8 mouse cellular contexts compared by ENCODE assay signal in the genomic region with DNA sequence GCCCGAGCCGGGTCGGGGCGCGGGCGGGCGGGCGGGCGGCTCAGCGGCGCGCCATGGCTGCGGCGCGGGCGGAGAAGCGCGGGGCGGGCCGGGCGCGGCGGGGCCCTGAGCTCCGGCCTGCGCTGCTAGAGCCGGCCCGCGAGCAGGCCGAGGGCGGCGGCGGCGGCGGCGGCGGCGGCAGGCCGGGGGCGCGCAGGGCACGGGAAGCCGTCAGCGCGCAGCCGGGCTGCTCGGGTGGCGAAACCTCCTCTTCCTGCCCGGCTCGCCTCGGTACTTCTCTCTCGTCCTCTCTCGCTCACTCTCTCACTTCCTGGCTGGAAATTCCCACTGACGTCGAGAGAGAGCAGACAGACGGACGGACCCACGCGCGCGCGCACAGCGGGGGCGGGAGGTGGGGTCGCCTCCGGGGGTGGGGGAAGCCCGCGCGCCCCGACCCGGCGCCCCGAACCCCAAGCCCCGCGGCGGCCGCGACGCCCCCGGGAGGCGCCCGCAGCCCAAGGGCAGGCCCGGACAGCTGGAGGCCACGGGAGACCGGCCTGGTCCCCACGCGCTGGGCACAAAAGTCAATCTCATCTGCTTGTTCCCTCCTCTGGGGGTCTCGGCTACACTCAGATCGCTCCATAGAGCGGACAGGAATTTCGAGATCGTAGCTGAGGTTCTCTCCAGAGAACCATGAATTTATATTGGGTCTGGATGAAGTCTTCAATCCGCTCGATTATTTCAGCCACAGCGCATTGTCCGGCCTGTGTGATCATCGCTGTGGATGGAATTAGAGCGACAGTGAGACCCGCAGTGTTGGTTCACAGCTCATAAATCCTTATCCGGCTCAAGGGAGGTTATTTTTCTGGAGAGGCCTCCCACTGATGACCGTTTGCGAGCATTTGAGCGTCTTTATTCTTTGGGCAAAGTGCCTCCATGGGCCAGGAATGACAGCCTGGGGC. TPM values are rescaled to one million over a fixed set of nuclear protein-coding genes. Genes with fewer than 3 reads are reported as not detected.
DNase-seq lines count a peak whose midpoint lies in the region; ATAC-seq lines count a peak whose summit lies in the region.

TSS of gene Nfkb1 (minus strand) at position 357 of the 941 bp plus-strand sequence.

- peaks cover 25% of the 10 kb centered on the region for H3K4me1 ChIP-seq in erythroblast, embryonic 14.5 days (ENCODE audit: control insufficient read depth)
- peaks cover 52% of the 10 kb centered on the region for H3K4me1 ChIP-seq in heart, embryonic 13.5 days
- peaks cover 38% of the 10 kb centered on the region for H3K4me1 ChIP-seq in kidney, embryonic 16.5 days (ENCODE audit: insufficient read depth, low read length)
- peaks cover 57% of the 10 kb centered on the region for H3K4me1 ChIP-seq in liver, embryonic 13.5 days (replicated peaks)

- DNase-seq in B cell, adult 2 months, result peak; percentile 87
- DNase-seq in adrenal gland, postnatal 4 days (ENCODE audit: low spot score in 2 of 2), result peak; percentile 38
- no peak for DNase-seq in liver, embryonic 13.5 days
- DNase-seq in naive thymus-derived CD4-positive, alpha-beta T cell, adult 2 months (ENCODE audit: low read depth), result peak; percentile 88
- DNase-seq in splenic B cell, adult 2 months (ENCODE audit: low read depth, low spot score), result peak; percentile 94

- ATAC-seq in heart, embryonic 13.5 days (ENCODE audit: extremely low read depth, insufficient number of reproducible peaks, low FRiP score, low TSS enrichment), result peak; percentile 35
- peak; percentile 85 for ATAC-seq in kidney, embryonic 16.5 days (ENCODE audit: low FRiP score, low TSS enrichment)
- ATAC-seq in liver, embryonic 13.5 days (ENCODE audit: low read depth), result peak; percentile 82

- peak within 1 kb of the TSS; percentile 60 for H3K4me3 ChIP-seq in erythroblast, embryonic 14.5 days (replicated peaks)
- peak within 1 kb of the TSS; percentile 94 for H3K4me3 ChIP-seq in heart, embryonic 13.5 days
- peak within 1 kb of the TSS; percentile 88 for H3K4me3 ChIP-seq in kidney, embryonic 16.5 days (ENCODE audit: low read length)
- H3K4me3 ChIP-seq in liver, embryonic 13.5 days (replicated peaks), result peak within 1 kb of the TSS; percentile 72

- H3K27me3 ChIP-seq in erythroblast, embryonic 14.5 days (ENCODE audit: control insufficient read depth), result peaks cover 34% of the 10 kb centered on the region
- H3K27me3 ChIP-seq in heart, embryonic 13.5 days (replicated peaks), result no peaks in the 10 kb centered on the region
- no peaks in the 10 kb centered on the region for H3K27me3 ChIP-seq in kidney, embryonic 16.5 days (ENCODE audit: insufficient read depth, low read length)
- H3K27me3 ChIP-seq in liver, embryonic 13.5 days, result peaks cover 20% of the 10 kb centered on the region
- H3K27me3 ChIP-seq in splenic B cell, adult 2 months (ENCODE audit: control insufficient read depth, insufficient read depth, low read length, poor library complexity, severe bottlenecking), result no peaks in the 10 kb centered on the region

- H3K9me3 ChIP-seq in erythroblast, embryonic 14.5 days (ENCODE audit: control insufficient read depth, low read length), result no peaks in the 10 kb centered on the region
- no peaks in the 10 kb centered on the region for H3K9me3 ChIP-seq in heart, embryonic 13.5 days
- no peaks in the 10 kb centered on the region for H3K9me3 ChIP-seq in kidney, embryonic 16.5 days (ENCODE audit: low read length)
- H3K9me3 ChIP-seq in liver, embryonic 13.5 days (replicated peaks), result no peaks in the 10 kb centered on the region

- WGBS in heart, embryonic 13.5 days, result 1% methylated on average over 77 of the region's 102 CpGs
- WGBS in kidney, embryonic 16.5 days, result under 1% methylated on average over 69 of the region's 102 CpGs
- 6% methylated on average over 52 of the region's 102 CpGs for WGBS in liver, embryonic 13.5 days (ENCODE audit: insufficient replicate concordance)

- H3K9ac ChIP-seq in heart, embryonic 13.5 days, result peak within 1 kb of the TSS; percentile 100
- H3K9ac ChIP-seq in kidney, embryonic 16.5 days (replicated peaks; ENCODE audit: low read length), result peak within 1 kb of the TSS; percentile 99
- H3K9ac ChIP-seq in liver, embryonic 13.5 days, result peak within 1 kb of the TSS; percentile 83

- H3K36me3 ChIP-seq in erythroblast, embryonic 14.5 days (ENCODE audit: control insufficient read depth), result no peaks in the 10 kb centered on the region
- H3K36me3 ChIP-seq in heart, embryonic 13.5 days, result no peaks in the 10 kb centered on the region
- H3K36me3 ChIP-seq in kidney, embryonic 16.5 days (ENCODE audit: insufficient read depth, low read length), result 0 out of 2 replicates have a peak, but pooled peaks cover 6% of the 10 kb centered on the region
- no peaks in the 10 kb centered on the region for H3K36me3 ChIP-seq in liver, embryonic 13.5 days
- no peaks in the 10 kb centered on the region for H3K36me3 ChIP-seq in splenic B cell, adult 2 months (ENCODE audit: control insufficient read depth, insufficient read depth, low read length, poor library complexity, severe bottlenecking)

- H3K27ac ChIP-seq in heart, embryonic 13.5 days (replicated peaks), result peak within 1 kb of the TSS; percentile 98
- peak within 1 kb of the TSS; percentile 91 for H3K27ac ChIP-seq in kidney, embryonic 16.5 days (ENCODE audit: low read length)
- H3K27ac ChIP-seq in liver, embryonic 13.5 days, result peak within 1 kb of the TSS; percentile 76

- peak within 1 kb of the TSS; percentile 82 for H3K4me2 ChIP-seq in heart, embryonic 13.5 days
- H3K4me2 ChIP-seq in kidney, embryonic 16.5 days (replicated peaks; ENCODE audit: low read depth, low read length), result peak within 1 kb of the TSS; percentile 92
- peak within 1 kb of the TSS; percentile 93 for H3K4me2 ChIP-seq in liver, embryonic 13.5 days

RNA-seq across cellular contexts. Expression of gene Nfkb1, which starts in this region (rescaled TPM):
- 10 to 100 TPM; 71.3 to 74.6 TPM for total RNA-seq in adrenal gland, postnatal 4 days (2021)
- polyA plus RNA-seq in erythroblast, embryonic 14.5 days (2012), result 0.07 and 0.14 TPM in 2 replicates
- polyA plus RNA-seq in heart, embryonic 13.5 days (2015; fragmentation: Nextera tagmentation; extraction: Ambion mirVana), result 13.7 and 13.8 TPM in 2 replicates
- polyA plus RNA-seq in kidney, embryonic 16.5 days (2015; fragmentation: Nextera tagmentation; extraction: Ambion mirVana), result 18.5 and 20.4 TPM in 2 replicates
- polyA plus RNA-seq in liver, embryonic 13.5 days (2015; fragmentation: Nextera tagmentation; extraction: Ambion mirVana), result 13.9 and 14.1 TPM in 2 replicates

Comparison
In these comparisons a context has a peak if more than half of its experiments do, and no peak if none do; other contexts are left out.
1. RNA of gene Nfkb1 (polyA plus RNA-seq): 18.5 to 20.4 TPM in kidney, embryonic 16.5 days, 13.9 to 14.1 TPM in liver, embryonic 13.5 days and 13.7 to 13.8 TPM in heart, embryonic 13.5 days; 0.07 to 0.14 TPM in erythroblast, embryonic 14.5 days; every median in the first group is over 10 times any median in the second.
2. ATAC-seq: peak in every context shown above with its lines; median percentile 85 in kidney, embryonic 16.5 days; 82 in liver, embryonic 13.5 days; 35 in heart, embryonic 13.5 days.
3. Peak in every context shown above with its lines, with median percentiles within 50 percentile points of each other: H3K4me3 ChIP-seq, H3K27ac ChIP-seq, H3K4me2 ChIP-seq and H3K9ac ChIP-seq.